Mouse (Mus musculus): ENCODE measurements around the gene Hes6.

DNA sequence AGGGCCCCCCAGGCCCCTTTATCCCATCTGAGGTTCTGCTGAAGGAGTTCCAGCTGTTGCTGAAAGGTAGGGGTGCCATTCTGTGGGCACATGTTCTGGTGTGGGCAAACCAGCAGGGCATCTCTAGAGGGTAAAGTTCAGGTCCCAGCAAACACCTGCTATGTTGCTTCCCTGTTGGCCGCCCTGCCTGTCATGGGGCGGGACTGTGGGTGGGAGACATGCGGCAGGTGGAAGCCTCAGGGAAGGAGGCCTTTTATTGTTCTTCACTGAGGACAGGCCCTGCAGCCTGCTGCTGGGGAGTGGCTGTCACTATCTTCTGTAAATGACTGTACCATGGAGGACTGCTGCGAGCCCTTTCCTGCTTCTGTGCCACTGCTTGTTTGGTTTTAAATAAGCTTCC, 44.4 kb downstream of the Hes6 start:
- TF ChIP-seq CTCF (IDR thresholded peaks at IDR 0.05) (no peak), EP300 (IDR thresholded peaks at IDR 0.05) (no peak)

Measured in lung, postnatal 0 days (tissue).